Mouse (Mus musculus) forebrain, embryonic 14.5 days (tissue): ENCODE data around the gene Dchs2. TPM values are rescaled to one million over a fixed set of nuclear protein-coding genes. Genes with fewer than 3 reads are reported as not detected.
"Not testable (repeated sequence)": the region's sequence is repeated elsewhere in the genome, so short reads cannot be mapped to it uniquely, and the experiment has no call there.

ENCODE experiments used
- ATAC-seq: fragments of 200-750 bp; cut with Nextera tagmentation; 2 replicates; pipeline ENCODE4 v1.8.0; 2017; ENCODE audit warnings: mild to moderate bottlenecking, moderate library complexity
- DNase-seq: peaks from one replicate; pipeline ENCODE4 v3.0.0-alpha.2; 2015; ENCODE audit warnings: low spot score
- H3K27ac ChIP-seq: fragments of 300-500 bp; sonication (generic); 2 replicates; pipeline ENCODE4 v1.5.1; 2014; ENCODE audit warnings: low read depth, mild to moderate bottlenecking, control low read depth, low read length, moderate library complexity
- H3K27me3 ChIP-seq: fragments of 300-500 bp; sonication (generic); replicated peaks from 2 replicates; pipeline ENCODE4 v1.6.1; 2014; ENCODE audit warnings: low read length, control low read depth, mixed read lengths; ENCODE audit not compliant: control insufficient read depth, insufficient read depth
- H3K36me3 ChIP-seq: fragments of 300-500 bp; sonication (generic); 2 replicates; pipeline ENCODE4 v1.6.1; 2014; ENCODE audit warnings: low read length, control low read depth; ENCODE audit not compliant: control insufficient read depth, insufficient read depth
- H3K4me1 ChIP-seq: fragments of 300-500 bp; sonication (generic); 2 replicates; pipeline ENCODE4 v1.6.1; 2014; ENCODE audit warnings: antibody characterized with exemption, low read length, control low read depth; ENCODE audit not compliant: control insufficient read depth, insufficient read depth
- H3K4me2 ChIP-seq: fragments of 300-500 bp; sonication (generic); 2 replicates; pipeline ENCODE4 v1.6.1; 2014; ENCODE audit warnings: mild to moderate bottlenecking, control low read depth, low read length
- H3K4me3 ChIP-seq: fragments of 300-500 bp; sonication (generic); 2 replicates; pipeline ENCODE4 v1.5.1; 2014; ENCODE audit warnings: low read depth, low read length, control low read depth
- H3K9ac ChIP-seq: fragments of 300-500 bp; sonication (generic); 2 replicates; pipeline ENCODE4 v1.6.1; 2014; ENCODE audit warnings: mild to moderate bottlenecking, low read length, control low read depth, moderate library complexity
- H3K9me3 ChIP-seq: fragments of 300-500 bp; sonication (generic); replicated peaks from 2 replicates; pipeline ENCODE4 v1.6.1; 2016; ENCODE audit warnings: low read length, control low read depth, mixed read lengths; ENCODE audit not compliant: control insufficient read depth
- WGBS: fragments of 180-500 bp; shearing (Covaris S2); extraction: QIAGEN DNeasy Blood & Tissue Kit; methylation state at CpG from one replicate; pipeline ENCODE4 v1.1.7; 2014; 5-methylcytosine and 5-hydroxymethylcytosine counted together
- polyA plus RNA-seq: library from polyadenylated mRNA; unstranded; fragments of >200 nt; fragmentation: Nextera tagmentation; extraction: Ambion mirVana; gene quantifications from 2 replicates; pipeline ENCODE4 v1.2.1, GENCODE M21; 2014

Gene Dchs2
- polyA plus RNA-seq, 1 experiment from 2014 or later: 0.27 TPM

GRCm38 (mm10) chr3:83111485-83112261, 16.1 kb upstream of the Dchs2 start:
- no peaks in the 10 kb centered on the region for H3K27me3 ChIP-seq
- H3K9me3 ChIP-seq: no peaks in the 10 kb centered on the region
- 56% methylated on average over 7 of the region's 7 CpGs for WGBS
- no peak for DNase-seq
- no peaks in the 10 kb centered on the region for H3K36me3 ChIP-seq
- ATAC-seq: no peak
- H3K27ac ChIP-seq: no peak overlapping the region
- H3K4me1 ChIP-seq: peaks cover 2% of the 10 kb centered on the region; the same call in 1 of the 2 replicates
- H3K4me3 ChIP-seq: no peak overlapping the region
- no peak overlapping the region for H3K9ac ChIP-seq
- H3K4me2 ChIP-seq: no peak overlapping the region

DNA sequence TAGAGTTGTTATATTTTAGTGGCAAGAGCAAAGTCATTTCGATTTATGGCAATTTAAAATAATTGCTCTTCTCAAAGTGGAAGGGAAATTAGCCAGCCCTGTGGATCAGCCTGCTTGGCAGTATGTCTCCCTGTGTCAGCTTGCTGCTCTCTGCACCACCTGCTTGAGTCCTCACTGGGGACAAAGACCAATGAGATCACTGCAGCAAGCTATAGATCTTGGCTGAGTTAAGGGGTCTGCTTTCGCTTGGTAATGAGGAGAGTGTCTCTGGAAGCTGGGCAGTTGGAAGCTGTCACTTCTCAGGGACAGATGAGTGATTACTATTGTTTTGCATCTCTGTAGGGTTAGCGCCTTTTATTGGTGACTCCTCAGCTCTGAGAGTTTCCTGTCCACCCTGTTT, 14.9 kb upstream of the Dchs2 start:
- H3K36me3 ChIP-seq: no peaks in the 10 kb centered on the region
- no peak overlapping the region for H3K4me3 ChIP-seq
- no peaks in the 10 kb centered on the region for H3K9me3 ChIP-seq
- no peak overlapping the region for H3K4me2 ChIP-seq
- no peaks in the 10 kb centered on the region for H3K27me3 ChIP-seq
- H3K4me1 ChIP-seq: peaks cover 2% of the 10 kb centered on the region; the same call in 1 of the 2 replicates
- H3K9ac ChIP-seq: no peak overlapping the region
- ATAC-seq: peak; percentile 72
- peak; percentile 55 for DNase-seq
- no peak overlapping the region for H3K27ac ChIP-seq
- 14% methylated on average over 3 of the region's 3 CpGs for WGBS

DNA sequence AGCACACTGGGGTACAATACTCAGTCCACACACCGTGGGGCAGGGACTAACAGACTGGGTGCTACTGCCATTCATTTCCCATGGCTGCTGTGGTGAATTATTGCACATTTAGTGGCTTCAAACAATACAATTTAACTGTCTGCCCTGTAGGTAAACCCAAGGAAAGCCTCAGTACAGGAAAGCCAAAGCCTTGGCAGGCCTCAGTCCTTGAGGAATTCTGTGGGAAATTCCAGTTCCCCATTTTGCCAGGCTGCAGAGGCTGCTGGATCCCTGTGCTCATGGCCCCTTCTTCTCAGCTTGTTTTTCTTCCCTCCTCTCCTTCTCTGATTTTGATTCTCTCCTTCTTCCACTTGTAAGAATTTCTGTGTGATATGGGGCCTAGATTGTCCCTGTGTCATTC, 12.8 kb upstream of the Dchs2 start:
- Histone ChIP-seq H3K4me1 (peaks cover 2% of the 10 kb centered on the region; the same call in 1 of the 2 replicates), H3K27ac (no peak overlapping the region), H3K4me3 (no peak overlapping the region), H3K9me3 (no peaks in the 10 kb centered on the region), H3K27me3 (no peaks in the 10 kb centered on the region), H3K9ac (no peak overlapping the region), H3K36me3 (no peaks in the 10 kb centered on the region), H3K4me2 (no peak overlapping the region)
- ATAC-seq: no peak
- WGBS: 69% methylated on average over 1 of the region's 1 CpGs
- no peak for DNase-seq

DNA sequence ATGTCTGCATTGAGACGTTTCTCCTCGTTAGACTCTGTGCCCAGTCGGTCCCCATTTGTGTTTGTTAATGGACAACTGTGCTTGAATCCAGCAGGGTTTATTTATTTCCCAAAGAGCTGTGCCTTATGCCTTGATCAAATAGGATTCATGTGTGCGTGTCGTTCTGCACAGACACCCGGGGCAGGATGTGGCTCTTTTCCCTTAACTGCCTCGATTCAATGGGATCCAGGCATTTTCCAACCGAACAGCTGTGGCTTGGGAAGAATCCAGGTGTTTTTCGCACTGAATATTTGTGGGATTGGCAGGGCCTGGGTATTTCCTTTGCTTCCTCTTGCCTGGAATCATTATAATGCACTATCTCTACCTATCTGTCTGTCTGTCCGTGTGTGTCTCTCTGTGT, 10.2 kb upstream of the Dchs2 start:
- peaks cover 2% of the 10 kb centered on the region; the same call in 1 of the 2 replicates for H3K4me1 ChIP-seq
- no peak overlapping the region for H3K27ac ChIP-seq
- no peaks in the 10 kb centered on the region for H3K27me3 ChIP-seq
- no peak overlapping the region for H3K4me2 ChIP-seq
- H3K9ac ChIP-seq: no peak overlapping the region
- no peaks in the 10 kb centered on the region for H3K9me3 ChIP-seq
- H3K36me3 ChIP-seq: no peaks in the 10 kb centered on the region
- DNase-seq (no peak), ATAC-seq (no peak)
- no peak overlapping the region for H3K4me3 ChIP-seq
- 51% methylated on average over 10 of the region's 10 CpGs for WGBS

GRCm38 (mm10) chr3:83123945-83124344, 3.8 kb upstream of the Dchs2 start:
- not testable (repeated sequence) for ATAC-seq, H3K27ac ChIP-seq, H3K9me3 ChIP-seq, H3K9ac ChIP-seq, H3K36me3 ChIP-seq, DNase-seq, H3K4me3 ChIP-seq, H3K4me2 ChIP-seq
- peaks cover 15% of the 10 kb centered on the region for H3K4me1 ChIP-seq
- peaks cover 37% of the 10 kb centered on the region for H3K27me3 ChIP-seq
- 96% methylated on average over 9 of the region's 9 CpGs for WGBS

GRCm38 (mm10) chr3:83127088-83127725, 541 bp upstream of the Dchs2 start:
- Histone ChIP-seq H3K36me3 (no peaks in the 10 kb centered on the region), H3K9ac (peak overlapping the region; percentile 60), H3K4me3 (peak overlapping the region; percentile 48), H3K9me3 (no peaks in the 10 kb centered on the region), H3K4me2 (peak overlapping the region; percentile 99), H3K4me1 (peaks cover 16% of the 10 kb centered on the region), H3K27me3 (peaks cover 56% of the 10 kb centered on the region), H3K27ac (no peak overlapping the region)
- peak; percentile 78 for ATAC-seq
- WGBS: under 1% methylated on average over 37 of the region's 37 CpGs
- peak; percentile 46 for DNase-seq

- DNase-seq (peak; percentile 60), ATAC-seq (peak; percentile 47)
- peaks cover 56% of the 10 kb centered on the region for H3K27me3 ChIP-seq
- H3K4me3 ChIP-seq: peak overlapping the region; percentile 48
- peak overlapping the region; percentile 99 for H3K4me2 ChIP-seq
- H3K4me1 ChIP-seq: peaks cover 16% of the 10 kb centered on the region
- no peaks in the 10 kb centered on the region for H3K9me3 ChIP-seq
- H3K27ac ChIP-seq: no peak overlapping the region
- H3K9ac ChIP-seq: peak overlapping the region; percentile 60
- 1% methylated on average over 43 of the region's 43 CpGs for WGBS
- no peaks in the 10 kb centered on the region for H3K36me3 ChIP-seq
Observed at GRCm38 (mm10) chr3:83128449-83128922, 738 bp downstream of the Dchs2 start.

DNA sequence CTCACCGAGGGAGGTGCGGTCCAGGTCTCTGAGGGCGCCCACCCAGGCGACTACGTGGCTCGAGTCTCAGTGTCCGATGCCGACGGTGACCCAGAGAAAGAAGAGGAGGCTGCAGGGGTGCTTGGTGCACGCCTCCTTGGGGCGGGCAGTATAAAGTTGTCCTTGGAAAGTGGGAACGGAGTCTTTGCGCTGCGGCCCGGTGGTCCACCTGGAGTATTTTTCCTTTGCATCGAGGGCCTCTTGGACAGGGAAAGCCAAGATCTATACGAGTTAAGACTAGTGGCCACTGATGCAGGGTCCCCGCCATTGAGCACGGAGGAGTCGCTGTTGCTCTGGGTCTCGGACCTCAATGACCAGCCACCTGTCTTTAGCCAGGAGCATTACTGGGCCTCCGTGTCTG, 1.4 kb downstream of the Dchs2 start:
- ATAC-seq (peak; percentile 8; the same call in 1 of the 2 replicates), DNase-seq (no peak)
- Histone ChIP-seq H3K27ac (no peak overlapping the region), H3K9me3 (no peaks in the 10 kb centered on the region), H3K36me3 (no peaks in the 10 kb centered on the region), H3K4me3 (peak overlapping the region; percentile 48), H3K9ac (peak overlapping the region; percentile 60), H3K27me3 (peaks cover 56% of the 10 kb centered on the region), H3K4me2 (peak overlapping the region; percentile 99), H3K4me1 (peaks cover 16% of the 10 kb centered on the region)
- WGBS: 2% methylated on average over 22 of the region's 22 CpGs

- no peak for DNase-seq
Observed at GRCm38 (mm10) chr3:83136413-83136812, 8.7 kb downstream of the Dchs2 start.

More at GRCm38 (mm10) chr3:83136413-83136812, 8.7 kb downstream of the Dchs2 start:
- no peaks in the 10 kb centered on the region for H3K4me1 ChIP-seq
- no peak for ATAC-seq
- H3K4me3 ChIP-seq: no peak overlapping the region
- no peak overlapping the region for H3K27ac ChIP-seq
- H3K36me3 ChIP-seq: no peaks in the 10 kb centered on the region
- H3K9me3 ChIP-seq: no peaks in the 10 kb centered on the region
- WGBS: 41% methylated on average over 7 of the region's 7 CpGs
- no peaks in the 10 kb centered on the region for H3K27me3 ChIP-seq
- no peak overlapping the region for H3K9ac ChIP-seq
- no peak overlapping the region for H3K4me2 ChIP-seq
